ENCODE assay signal across 9 mouse cellular contexts in genomic region chrX:99149900-99150299, GRCm38 (mm10). TPM values are rescaled to one million over a fixed set of nuclear protein-coding genes. Genes with fewer than 3 reads are reported as not detected.
DNase-seq lines count a peak whose midpoint lies in the region; ATAC-seq and TF ChIP-seq lines count a peak whose summit lies in the region.
"Had no signal": no experiment of that assay in that cellular context is flagged by ENCODE, and none has a peak within 500 bp of the region (broad histone marks: within the 10 kb centered on the region; RNA-seq: fewer than 3 reads in every experiment).

No protein-coding gene starts in this region.

- H3K4me3 ChIP-seq in kidney, embryonic 14.5 days (ENCODE audit: low read length): no peak overlapping the region
- no peak overlapping the region for H3K4me3 ChIP-seq in lung, adult 2 months (replicated peaks; ENCODE audit: extremely low read depth, low read depth, low read length)
- no peak overlapping the region for H3K4me3 ChIP-seq in limb, embryonic 10.5 days

- in situ Hi-C loops in Patski (cut with MboI; ENCODE audit: low pct_unique_long_range_greater_than_20kb): loop anchor here (25.0 kb wide), 2 partner anchors 262 to 1337 kb away; partner anchors contain the start of gene Igbp1

- no peak for TF ChIP-seq POLR2A in brain, embryonic 14.5 days (IDR thresholded peaks at IDR 0.05; ENCODE audit: borderline replicate concordance, extremely low read depth, insufficient read depth, insufficient read length, poor library complexity, severe bottlenecking)
- TF ChIP-seq POLR2A in lung, adult 2 months (IDR thresholded peaks at IDR 0.05; ENCODE audit: borderline replicate concordance, extremely low read depth, low read depth, low read length): peak; percentile 15; the same call in 1 of the 2 replicates

- H3K27me3 ChIP-seq in Patski: no peaks in the 10 kb centered on the region
- no peaks in the 10 kb centered on the region; the same call in 1 of the 2 replicates for H3K27me3 ChIP-seq in kidney, embryonic 14.5 days (ENCODE audit: control insufficient read depth, insufficient read depth, low read length)
- peaks cover 98% of the 10 kb centered on the region for H3K27me3 ChIP-seq in limb, embryonic 10.5 days (ENCODE audit: low read depth, poor library complexity, severe bottlenecking)

- ATAC-seq in Patski: peak; percentile 76
- peak; percentile 24; the same call in 1 of the 2 replicates for ATAC-seq in kidney, embryonic 14.5 days (ENCODE audit: low FRiP score, low TSS enrichment)
- ATAC-seq in erythroblast, adult 5-6 weeks (replicated peaks; ENCODE audit: low FRiP score, poor library complexity, severe bottlenecking): no peak

- no peak for DNase-seq in Patski (ENCODE audit: low read depth, low spot score)
- DNase-seq in brain, embryonic 14.5 days (ENCODE audit: low read depth): peak; percentile 29
- no peak for DNase-seq in lung, adult 2 months
- no peak for DNase-seq in embryo, embryonic 10.5 days (ENCODE audit: low spot score)
- DNase-seq in limb, embryonic 10.5 days (ENCODE audit: low spot score): no peak
- DNase-seq in adrenal gland, postnatal 14 days: no peak
- DNase-seq: left cerebral cortex, postnatal 4 days had no signal

- no peaks in the 10 kb centered on the region for H3K9me3 ChIP-seq in kidney, embryonic 14.5 days (ENCODE audit: control insufficient read depth, low read length)
- no peaks in the 10 kb centered on the region for H3K9me3 ChIP-seq in limb, embryonic 10.5 days (replicated peaks)

- no peak overlapping the region for H3K4me2 ChIP-seq in kidney, embryonic 14.5 days (replicated peaks; ENCODE audit: low read depth, low read length)

- no peaks in the 10 kb centered on the region for H3K4me1 ChIP-seq in kidney, embryonic 14.5 days (ENCODE audit: control insufficient read depth, insufficient read depth, low read length)
- H3K4me1 ChIP-seq in lung, adult 2 months (ENCODE audit: control insufficient read depth, insufficient read depth, low read length): peaks cover 12% of the 10 kb centered on the region
- H3K4me1 ChIP-seq in limb, embryonic 10.5 days: peaks cover 42% of the 10 kb centered on the region

- POLR2A ChIA-PET in Patski (lab: Charles Lee): interaction anchor here (0.8 kb wide), 1 partner anchor 11 kb away, joined by 3 read pairs; no protein-coding TSS in a partner anchor

- no peak for TF ChIP-seq CTCF in Patski (IDR thresholded peaks at IDR 0.05)
- no peak for TF ChIP-seq CTCF in brain, embryonic 14.5 days (IDR thresholded peaks at IDR 0.05; ENCODE audit: borderline replicate concordance, extremely low read depth, insufficient read depth, insufficient read length)
- no peak for TF ChIP-seq CTCF in lung, adult 2 months (IDR thresholded peaks at IDR 0.05; ENCODE audit: insufficient read depth, low read length)

- CTCF ChIA-PET in Patski (lab: Charles Lee): no interaction called here

- H3K27ac ChIP-seq in kidney, embryonic 14.5 days (ENCODE audit: low read depth, low read length): peak overlapping the region; percentile 42; the same call in 1 of the 2 replicates
- no peak overlapping the region for H3K27ac ChIP-seq in limb, embryonic 10.5 days

- 55% methylated on average over 2 of the region's 2 CpGs for WGBS in kidney, embryonic 14.5 days
- 35% methylated on average over 2 of the region's 2 CpGs for WGBS in lung, adult 2 months
- WGBS in limb, embryonic 10.5 days: 67% methylated on average over 2 of the region's 2 CpGs

- H3K36me3 ChIP-seq in kidney, embryonic 14.5 days (ENCODE audit: control insufficient read depth, insufficient read depth, low read length): peaks cover 42% of the 10 kb centered on the region
- peaks cover 69% of the 10 kb centered on the region for H3K36me3 ChIP-seq in limb, embryonic 10.5 days

- H3K9ac ChIP-seq in kidney, embryonic 14.5 days (ENCODE audit: low read depth, low read length): no peak overlapping the region

RNA-seq across cellular contexts. Expression of gene Efnb1, which starts 14.0 kb away (rescaled TPM):
- polyA plus RNA-seq in Patski (2021): 81.4 TPM
- 53.3 and 75.7 TPM in 2 replicates for polyA plus RNA-seq in brain, embryonic 14.5 days (2012; rRNA removed)
- 45.0 and 59.4 TPM in 2 replicates for polyA plus RNA-seq in kidney, embryonic 14.5 days (2014; fragmentation: Nextera tagmentation; extraction: Ambion mirVana)
- polyA plus RNA-seq in lung, adult 2 months (2012; rRNA removed): 81.4 and 132 TPM in 2 replicates
- total RNA-seq in erythroblast, adult 5-6 weeks (2015; ENCODE audit: low replicate concordance): 0.21 TPM in 1 of 2 replicates, not detected in the other
- total RNA-seq in erythroblast, adult 5-6 weeks (2017; ENCODE audit: low replicate concordance): 0.28 TPM in 1 of 2 replicates, not detected in the other
- 42.9 and 54.1 TPM in 2 replicates for polyA plus RNA-seq in limb, embryonic 10.5 days (2016; fragmentation: Nextera tagmentation; extraction: Ambion mirVana)
- 45.8 and 48.9 TPM in 2 replicates for total RNA-seq in adrenal gland, postnatal 14 days (2021)
